Mouse (Mus musculus): ENCODE data around the gene Foxi3.

- no peak for TF ChIP-seq CTCF (IDR thresholded peaks at IDR 0.05; ENCODE audit: low read depth, low read length)
- no peak for TF ChIP-seq POLR2A (IDR thresholded peaks at IDR 0.05; ENCODE audit: borderline replicate concordance, low read depth, low read length)
Observed at GRCm38 (mm10) chr6:71002656-71003055, 46.3 kb downstream of the Foxi3 start.

Measured in bone marrow macrophage, adult 2 months (primary cell).